Mouse (Mus musculus) heart, adult 8-10 months (tissue): Measurements from ENCODE around the gene Ulk4. TPM values are rescaled to one million over a fixed set of nuclear protein-coding genes. Genes with fewer than 3 reads are reported as not detected.

ENCODE experiments used
- DNase-seq: peaks from one replicate; pipeline ENCODE4 v3.0.0; 2022; ENCODE audit warnings: low spot score
- total RNA-seq, 4 experiments: library from RNA; stranded (reverse); gene quantifications; 2 replicates each; pipeline ENCODE4 v1.2.4; 2022

The Ulk4 gene
- total RNA-seq, 4 experiments from 2014 or later: 0.14 to 0.41 (median 0.30) TPM

GRCm38 (mm10) chr9:121192601-121193370 is 84.2 kb downstream of the Ulk4 start:
- DNase-seq: no peak

GRCm38 (mm10) chr9:121187811-121188210 is 89.2 kb downstream of the Ulk4 start:
- no peak for DNase-seq

GRCm38 (mm10) chr9:121185796-121186195 is 91.2 kb downstream of the Ulk4 start:
- no peak for DNase-seq

- no peak for DNase-seq
Observed at GRCm38 (mm10) chr9:121176350-121176749, 100.6 kb downstream of the Ulk4 start.

GRCm38 (mm10) chr9:121175201-121175600 is 101.8 kb downstream of the Ulk4 start:
- no peak for DNase-seq

GRCm38 (mm10) chr9:121172123-121172522 is 104.9 kb downstream of the Ulk4 start:
- DNase-seq: no peak

- no peak for DNase-seq
Observed at GRCm38 (mm10) chr9:121171609-121172008, 105.4 kb downstream of the Ulk4 start.

GRCm38 (mm10) chr9:121164607-121165006 is 112.4 kb downstream of the Ulk4 start:
- DNase-seq: no peak

GRCm38 (mm10) chr9:121162789-121163188 is 114.2 kb downstream of the Ulk4 start:
- DNase-seq: no peak

GRCm38 (mm10) chr9:121161818-121162565 is 115.0 kb downstream of the Ulk4 start:
- no peak for DNase-seq

- no peak for DNase-seq
Observed at GRCm38 (mm10) chr9:121156253-121156831, 120.7 kb downstream of the Ulk4 start.

GRCm38 (mm10) chr9:121153276-121153675 is 123.7 kb downstream of the Ulk4 start:
- DNase-seq: no peak

GRCm38 (mm10) chr9:121148602-121149001 is 128.4 kb downstream of the Ulk4 start:
- no peak for DNase-seq

- no peak for DNase-seq
Observed at GRCm38 (mm10) chr9:121143208-121143607, 133.8 kb downstream of the Ulk4 start.

- DNase-seq: no peak
Observed at GRCm38 (mm10) chr9:121132549-121132948, 144.4 kb downstream of the Ulk4 start.

- no peak for DNase-seq
Observed at GRCm38 (mm10) chr9:121129533-121129932, 147.5 kb downstream of the Ulk4 start.

- DNase-seq: no peak
Observed at GRCm38 (mm10) chr9:121128934-121129333, 148.1 kb downstream of the Ulk4 start.

GRCm38 (mm10) chr9:121127025-121127424 is 150.0 kb downstream of the Ulk4 start:
- DNase-seq: no peak

GRCm38 (mm10) chr9:121124705-121125104 is 152.3 kb downstream of the Ulk4 start:
- no peak for DNase-seq

GRCm38 (mm10) chr9:121122039-121122438 is 155.0 kb downstream of the Ulk4 start:
- no peak for DNase-seq

- no peak for DNase-seq
Observed at GRCm38 (mm10) chr9:121117936-121118335, 159.1 kb downstream of the Ulk4 start.

GRCm38 (mm10) chr9:121112131-121112530 is 164.9 kb downstream of the Ulk4 start:
- no peak for DNase-seq

GRCm38 (mm10) chr9:121108110-121108509 is 168.9 kb downstream of the Ulk4 start:
- DNase-seq: peak; percentile 48
